Comparison of ENCODE assay signal across 8 mouse cellular contexts in the genomic region with DNA sequence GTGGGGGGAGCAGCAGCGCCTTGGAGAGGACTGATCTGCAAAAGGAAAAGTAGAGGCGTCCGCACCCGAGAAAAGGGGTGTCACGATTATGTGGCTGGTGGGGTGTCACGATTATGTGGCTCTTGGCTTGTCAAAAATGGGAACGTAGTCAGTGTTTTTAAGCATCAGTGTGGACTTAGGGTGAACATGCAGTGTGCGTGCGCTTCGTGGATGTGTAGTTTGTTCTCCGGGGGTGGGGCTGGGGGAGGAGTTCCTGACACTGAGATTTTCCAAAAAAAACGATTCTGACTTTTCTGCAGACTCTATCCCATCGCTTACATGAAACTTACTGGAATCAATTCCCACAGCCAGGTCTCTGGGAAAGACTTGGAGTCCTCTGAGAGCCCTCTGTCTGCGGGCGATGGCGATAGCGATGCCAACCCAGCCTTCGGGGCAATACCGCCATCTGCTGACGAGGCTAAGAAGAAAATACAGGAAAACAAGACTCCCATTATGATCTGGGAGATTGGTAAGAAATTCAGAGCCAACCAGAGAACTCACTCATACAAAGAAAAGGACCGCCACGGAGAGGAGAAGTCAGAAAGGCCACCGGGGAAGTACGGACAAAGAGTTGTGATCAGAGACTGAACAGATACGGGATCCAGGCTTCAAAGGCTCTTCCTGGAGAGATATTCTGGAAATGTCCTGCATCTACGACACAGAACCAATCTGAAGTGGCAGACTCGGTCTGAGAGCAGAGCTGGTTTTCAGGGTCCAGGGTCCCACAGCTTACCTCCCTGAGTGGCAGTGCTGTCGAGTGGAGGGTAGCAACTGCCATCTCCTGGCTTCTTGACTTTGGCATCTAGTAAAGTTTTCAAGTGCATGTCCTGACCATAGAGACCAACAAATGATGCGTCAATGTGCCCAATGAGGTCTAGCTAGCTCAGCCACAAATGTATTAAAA. TPM values are rescaled to one million over a fixed set of nuclear protein-coding genes. Genes with fewer than 3 reads are reported as not detected.
A peak's percentile ranks its signal among the peaks of the same experiment; 100 is the strongest.
DNase-seq lines count a peak whose midpoint lies in the region; ATAC-seq and TF ChIP-seq lines count a peak whose summit lies in the region.

No protein-coding gene starts in this region.

- peak overlapping the region; percentile 61 for H3K4me3 ChIP-seq in E14TG2a.4 (replicated peaks; ENCODE audit: low read length)
- H3K4me3 ChIP-seq in forebrain, embryonic 10.5 days, result peak overlapping the region; percentile 25
- peak overlapping the region; percentile 19; the same call in 1 of the 2 replicates for H3K4me3 ChIP-seq in heart, embryonic 15.5 days
- H3K4me3 ChIP-seq in liver, embryonic 11.5 days (ENCODE audit: low read depth, low read length), result peak overlapping the region; percentile 55
- peak overlapping the region; percentile 14; the same call in 1 of the 2 replicates for H3K4me3 ChIP-seq in stomach, embryonic 15.5 days (replicated peaks)

- no peak for ATAC-seq in heart, embryonic 15.5 days (replicated peaks; ENCODE audit: insufficient number of reproducible peaks, insufficient read depth, low FRiP score, low read depth)
- no peak for ATAC-seq in liver, embryonic 11.5 days (replicated peaks; ENCODE audit: low FRiP score)
- no peak for ATAC-seq in stomach, embryonic 15.5 days (ENCODE audit: insufficient read depth, low FRiP score, low read depth)

- H3K9me3 ChIP-seq in E14TG2a.4 (ENCODE audit: low read length), result peaks cover 11% of the 10 kb centered on the region; the same call in 1 of the 2 replicates
- H3K9me3 ChIP-seq in forebrain, embryonic 10.5 days, result peaks cover 7% of the 10 kb centered on the region; the same call in 1 of the 2 replicates
- no peaks in the 10 kb centered on the region for H3K9me3 ChIP-seq in heart, embryonic 15.5 days (replicated peaks)
- no peaks in the 10 kb centered on the region; the same call in 1 of the 2 replicates for H3K9me3 ChIP-seq in liver, embryonic 11.5 days (ENCODE audit: control insufficient read depth, low read length)
- H3K9me3 ChIP-seq in stomach, embryonic 15.5 days, result no peaks in the 10 kb centered on the region

- no peak overlapping the region for H3K9ac ChIP-seq in heart, embryonic 15.5 days
- peak overlapping the region; percentile 90 for H3K9ac ChIP-seq in liver, embryonic 11.5 days (ENCODE audit: low read depth, low read length)
- no peak overlapping the region for H3K9ac ChIP-seq in stomach, embryonic 15.5 days

- peak; percentile 72 for DNase-seq in c-Kit-positive CD71-positive TER-119-negative erythroid progenitor cells, embryonic 14.5 days (ENCODE audit: low read depth)
- DNase-seq in forebrain, embryonic 10.5 days (ENCODE audit: extremely low spot score, low spot score), result peak; percentile 77
- DNase-seq in kidney, postnatal 14 days, result peak; percentile 78
- peak; percentile 76 for DNase-seq in liver, embryonic 11.5 days (ENCODE audit: low spot score)
- peak; percentile 3 to 22 for DNase-seq in natural killer cell, adult 2 months (ENCODE audit: low spot score in 2 of 2)

- peaks cover 14% of the 10 kb centered on the region for H3K27me3 ChIP-seq in E14TG2a.4 (ENCODE audit: insufficient read depth, low read length)
- H3K27me3 ChIP-seq in forebrain, embryonic 10.5 days (ENCODE audit: poor library complexity, severe bottlenecking), result no peaks in the 10 kb centered on the region
- H3K27me3 ChIP-seq in heart, embryonic 15.5 days, result no peaks in the 10 kb centered on the region
- H3K27me3 ChIP-seq in liver, embryonic 11.5 days (replicated peaks; ENCODE audit: control insufficient read depth, insufficient read depth, low read length), result no peaks in the 10 kb centered on the region
- H3K27me3 ChIP-seq in stomach, embryonic 15.5 days (replicated peaks), result no peaks in the 10 kb centered on the region

- H3K36me3 ChIP-seq in E14TG2a.4 (ENCODE audit: insufficient read depth, low read length), result peaks cover 5% of the 10 kb centered on the region; the same call in 1 of the 2 replicates
- no peaks in the 10 kb centered on the region for H3K36me3 ChIP-seq in forebrain, embryonic 10.5 days (replicated peaks)
- no peaks in the 10 kb centered on the region for H3K36me3 ChIP-seq in heart, embryonic 15.5 days
- H3K36me3 ChIP-seq in liver, embryonic 11.5 days (ENCODE audit: control insufficient read depth, insufficient read depth, low read length), result no peaks in the 10 kb centered on the region
- no peaks in the 10 kb centered on the region for H3K36me3 ChIP-seq in stomach, embryonic 15.5 days

- H3K4me1 ChIP-seq in E14TG2a.4 (replicated peaks; ENCODE audit: low read depth, low read length), result peaks cover 43% of the 10 kb centered on the region
- H3K4me1 ChIP-seq in forebrain, embryonic 10.5 days, result peaks cover 7% of the 10 kb centered on the region
- peaks cover 29% of the 10 kb centered on the region for H3K4me1 ChIP-seq in heart, embryonic 15.5 days (replicated peaks)
- 0 out of 2 replicates have a peak, but pooled peaks cover 8% of the 10 kb centered on the region for H3K4me1 ChIP-seq in liver, embryonic 11.5 days (replicated peaks; ENCODE audit: control insufficient read depth, insufficient read depth, low read length)
- H3K4me1 ChIP-seq in stomach, embryonic 15.5 days, result no peaks in the 10 kb centered on the region

- peak; percentile 52 for TF ChIP-seq CTCF in E14TG2a.4 (conservative IDR thresholded peaks at IDR 0.05; ENCODE audit: low read length)

- peak overlapping the region; percentile 76 for H3K27ac ChIP-seq in forebrain, embryonic 10.5 days
- no peak overlapping the region for H3K27ac ChIP-seq in heart, embryonic 15.5 days
- H3K27ac ChIP-seq in liver, embryonic 11.5 days (ENCODE audit: low read depth, low read length), result peak overlapping the region; percentile 96
- no peak overlapping the region for H3K27ac ChIP-seq in stomach, embryonic 15.5 days

- WGBS in forebrain, embryonic 10.5 days, result 41% methylated on average over 29 of the region's 29 CpGs
- 34% methylated on average over 29 of the region's 29 CpGs for WGBS in heart, embryonic 15.5 days
- 33% methylated on average over 29 of the region's 29 CpGs for WGBS in liver, embryonic 11.5 days
- 37% methylated on average over 29 of the region's 29 CpGs for WGBS in stomach, embryonic 15.5 days

- H3K4me2 ChIP-seq in heart, embryonic 15.5 days, result peak overlapping the region; percentile 43
- H3K4me2 ChIP-seq in liver, embryonic 11.5 days, result peak overlapping the region; percentile 68
- H3K4me2 ChIP-seq in stomach, embryonic 15.5 days, result peak overlapping the region; percentile 36

RNA-seq across cellular contexts. Expression of a gene that starts 51.6 kb away (rescaled TPM):
- 26.2 and 29.7 TPM in 2 replicates for polyA plus RNA-seq in forebrain, embryonic 10.5 days (2016; fragmentation: Nextera tagmentation; extraction: Ambion mirVana)
- polyA plus RNA-seq in heart, embryonic 15.5 days (2015; fragmentation: Nextera tagmentation; extraction: Ambion mirVana), result 8.5 and 11.5 TPM in 2 replicates
- polyA plus RNA-seq in liver, embryonic 11.5 days (2014; fragmentation: Nextera tagmentation; extraction: Ambion mirVana), result 12.4 and 14.7 TPM in 2 replicates
- 12.8 and 13.2 TPM in 2 replicates for polyA plus RNA-seq in stomach, embryonic 15.5 days (2015; fragmentation: Nextera tagmentation; extraction: Ambion mirVana)

Comparison
In these comparisons a context has a peak if more than half of its experiments do, and no peak if none do; other contexts are left out.
1. DNase-seq: peak in every context shown above with its lines; median percentile 78 in kidney, postnatal 14 days; 77 in forebrain, embryonic 10.5 days; 76 in liver, embryonic 11.5 days; 72 in c-Kit-positive CD71-positive TER-119-negative erythroid progenitor cells, embryonic 14.5 days; 12 in natural killer cell, adult 2 months.
2. H3K27ac ChIP-seq: peak in forebrain, embryonic 10.5 days (single experiment) and liver, embryonic 11.5 days (single experiment); none in heart, embryonic 15.5 days (single experiment) and stomach, embryonic 15.5 days (single experiment).
3. Peak in every context shown above with its lines, with median percentiles within 50 percentile points of each other: H3K4me3 ChIP-seq and H3K4me2 ChIP-seq.